Mouse (Mus musculus): ENCODE measurements at regions not wholly inside any gene's neighbourhood (a gene's known extent, or its start where the extent isn't known, plus 50 kb on each side); places are given as distances from the start of the nearest gene placed in this dataset.

- no peak for TF ChIP-seq POLR2A (IDR thresholded peaks at IDR 0.05; ENCODE audit: borderline replicate concordance, insufficient read depth, low read length)
- no peak for TF ChIP-seq CTCF (IDR thresholded peaks at IDR 0.05; ENCODE audit: borderline replicate concordance, insufficient read depth, low read depth, low read length)
These were observed 74.0 kb downstream of the Rhcg start for GRCm38 (mm10) chr7:79543231-79544071.

All from cerebellum, adult 2 months (tissue).